Mouse (Mus musculus): ENCODE results near the gene Gm28051. TPM values are rescaled to one million over a fixed set of nuclear protein-coding genes. Genes with fewer than 3 reads are reported as not detected.

Gene Gm28051
- polyA plus RNA-seq, 1 experiment from 2014 or later: not detected

DNA sequence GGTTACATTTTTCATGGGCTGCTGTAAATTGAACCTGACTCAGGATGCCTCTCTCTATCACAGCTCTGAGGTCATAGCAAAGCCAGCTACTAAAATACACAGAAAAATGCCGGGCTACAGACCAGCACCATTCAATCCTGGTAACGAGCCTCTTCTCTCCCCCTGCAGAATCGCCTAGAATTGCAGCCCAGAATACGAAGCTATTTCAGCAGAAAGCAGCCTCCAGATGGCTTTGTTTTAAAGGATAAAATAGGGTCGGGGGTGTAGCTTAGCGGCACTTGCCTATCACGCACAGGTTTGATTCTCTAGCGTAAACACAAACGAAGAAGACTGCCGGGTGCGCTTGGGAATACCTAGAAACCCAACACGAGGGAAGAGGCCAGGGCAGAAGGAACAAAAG is 57.1 kb downstream of the Gm28051 start:
- Histone ChIP-seq H3K4me2 (ENCODE audit: low read depth, low read length) (no peak overlapping the region), H3K27ac (replicated peaks; ENCODE audit: low read depth, low read length) (no peak overlapping the region), H3K9ac (ENCODE audit: low read depth, low read length) (no peak overlapping the region), H3K4me1 (ENCODE audit: control insufficient read depth, insufficient read depth, low read length) (peaks cover 43% of the 10 kb centered on the region), H3K4me3 (ENCODE audit: low read depth, low read length) (no peak overlapping the region), H3K27me3 (replicated peaks; ENCODE audit: control insufficient read depth, insufficient read depth, low read length) (no peaks in the 10 kb centered on the region), H3K36me3 (ENCODE audit: control insufficient read depth, insufficient read depth, low read length) (no peaks in the 10 kb centered on the region), H3K9me3 (ENCODE audit: control insufficient read depth, low read length) (no peaks in the 10 kb centered on the region)
- DNase-seq (ENCODE audit: low spot score): no peak
- no peak for ATAC-seq (ENCODE audit: low read depth)
- WGBS: 44% methylated on average over 12 of the region's 12 CpGs

GRCm38 (mm10) chr12:102699156-102699555 is 58.4 kb downstream of the Gm28051 start:
- no peaks in the 10 kb centered on the region for H3K27me3 ChIP-seq (replicated peaks; ENCODE audit: control insufficient read depth, insufficient read depth, low read length)
- no peak overlapping the region for H3K4me2 ChIP-seq (ENCODE audit: low read depth, low read length)
- H3K36me3 ChIP-seq (ENCODE audit: control insufficient read depth, insufficient read depth, low read length): no peaks in the 10 kb centered on the region
- no peak overlapping the region for H3K27ac ChIP-seq (replicated peaks; ENCODE audit: low read depth, low read length)
- no peak overlapping the region for H3K4me3 ChIP-seq (ENCODE audit: low read depth, low read length)
- H3K9me3 ChIP-seq (ENCODE audit: control insufficient read depth, low read length): no peaks in the 10 kb centered on the region
- peaks cover 42% of the 10 kb centered on the region for H3K4me1 ChIP-seq (ENCODE audit: control insufficient read depth, insufficient read depth, low read length)
- ATAC-seq (ENCODE audit: low read depth) (no peak), DNase-seq (ENCODE audit: low spot score) (no peak)
- 33% methylated on average over 1 of the region's 1 CpGs for WGBS
- no peak overlapping the region for H3K9ac ChIP-seq (ENCODE audit: low read depth, low read length)

GRCm38 (mm10) chr12:102698089-102698684 is 59.4 kb downstream of the Gm28051 start:
- ATAC-seq (ENCODE audit: low read depth): peak; percentile 45
- no peak for DNase-seq (ENCODE audit: low spot score)
- Histone ChIP-seq H3K27ac (replicated peaks; ENCODE audit: low read depth, low read length) (no peak overlapping the region; the same call in 1 of the 2 replicates), H3K36me3 (ENCODE audit: control insufficient read depth, insufficient read depth, low read length) (no peaks in the 10 kb centered on the region), H3K4me2 (ENCODE audit: low read depth, low read length) (no peak overlapping the region), H3K4me1 (ENCODE audit: control insufficient read depth, insufficient read depth, low read length) (peaks cover 33% of the 10 kb centered on the region), H3K4me3 (ENCODE audit: low read depth, low read length) (no peak overlapping the region), H3K9me3 (ENCODE audit: control insufficient read depth, low read length) (no peaks in the 10 kb centered on the region), H3K9ac (ENCODE audit: low read depth, low read length) (peak overlapping the region; percentile 11; the same call in 1 of the 2 replicates), H3K27me3 (replicated peaks; ENCODE audit: control insufficient read depth, insufficient read depth, low read length) (no peaks in the 10 kb centered on the region)
- 56% methylated on average over 1 of the region's 1 CpGs for WGBS

DNA sequence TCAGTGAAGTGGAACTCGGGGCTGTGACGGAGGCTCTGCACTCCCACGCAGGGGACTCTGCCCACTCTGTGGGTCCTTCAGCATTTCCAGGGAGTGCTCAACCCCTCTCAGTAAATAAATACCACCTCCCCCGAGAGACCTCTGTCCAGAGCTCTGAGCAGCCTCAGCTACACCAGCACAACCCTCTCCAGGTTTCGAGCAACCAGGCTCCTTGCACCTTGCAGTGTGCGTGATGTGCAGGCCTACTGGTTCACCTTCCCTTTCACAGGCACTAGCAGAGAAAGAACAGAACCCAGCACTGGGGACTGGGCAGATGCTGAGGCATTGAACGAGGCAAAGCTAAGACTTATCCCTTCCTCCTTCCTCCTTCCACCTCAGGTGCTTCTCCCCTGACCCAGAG is 60.2 kb downstream of the Gm28051 start:
- Histone ChIP-seq H3K9ac (ENCODE audit: low read depth, low read length) (no peak overlapping the region), H3K9me3 (ENCODE audit: control insufficient read depth, low read length) (no peaks in the 10 kb centered on the region), H3K4me2 (ENCODE audit: low read depth, low read length) (no peak overlapping the region), H3K27me3 (replicated peaks; ENCODE audit: control insufficient read depth, insufficient read depth, low read length) (no peaks in the 10 kb centered on the region), H3K27ac (replicated peaks; ENCODE audit: low read depth, low read length) (no peak overlapping the region), H3K36me3 (ENCODE audit: control insufficient read depth, insufficient read depth, low read length) (no peaks in the 10 kb centered on the region), H3K4me3 (ENCODE audit: low read depth, low read length) (no peak overlapping the region), H3K4me1 (ENCODE audit: control insufficient read depth, insufficient read depth, low read length) (peaks cover 27% of the 10 kb centered on the region)
- DNase-seq (ENCODE audit: low spot score): no peak
- ATAC-seq (ENCODE audit: low read depth): no peak
- 77% methylated on average over 7 of the region's 7 CpGs for WGBS

GRCm38 (mm10) chr12:102696635-102697354 is 60.8 kb downstream of the Gm28051 start:
- no peaks in the 10 kb centered on the region for H3K36me3 ChIP-seq (ENCODE audit: control insufficient read depth, insufficient read depth, low read length)
- WGBS: 83% methylated on average over 13 of the region's 14 CpGs
- H3K4me2 ChIP-seq (ENCODE audit: low read depth, low read length): no peak overlapping the region
- no peak for ATAC-seq (ENCODE audit: low read depth)
- H3K4me1 ChIP-seq (ENCODE audit: control insufficient read depth, insufficient read depth, low read length): peaks cover 23% of the 10 kb centered on the region
- DNase-seq (ENCODE audit: low spot score): no peak
- no peak overlapping the region for H3K4me3 ChIP-seq (ENCODE audit: low read depth, low read length)
- H3K27me3 ChIP-seq (replicated peaks; ENCODE audit: control insufficient read depth, insufficient read depth, low read length): no peaks in the 10 kb centered on the region
- H3K27ac ChIP-seq (replicated peaks; ENCODE audit: low read depth, low read length): no peak overlapping the region
- H3K9me3 ChIP-seq (ENCODE audit: control insufficient read depth, low read length): no peaks in the 10 kb centered on the region
- H3K9ac ChIP-seq (ENCODE audit: low read depth, low read length): no peak overlapping the region

DNA sequence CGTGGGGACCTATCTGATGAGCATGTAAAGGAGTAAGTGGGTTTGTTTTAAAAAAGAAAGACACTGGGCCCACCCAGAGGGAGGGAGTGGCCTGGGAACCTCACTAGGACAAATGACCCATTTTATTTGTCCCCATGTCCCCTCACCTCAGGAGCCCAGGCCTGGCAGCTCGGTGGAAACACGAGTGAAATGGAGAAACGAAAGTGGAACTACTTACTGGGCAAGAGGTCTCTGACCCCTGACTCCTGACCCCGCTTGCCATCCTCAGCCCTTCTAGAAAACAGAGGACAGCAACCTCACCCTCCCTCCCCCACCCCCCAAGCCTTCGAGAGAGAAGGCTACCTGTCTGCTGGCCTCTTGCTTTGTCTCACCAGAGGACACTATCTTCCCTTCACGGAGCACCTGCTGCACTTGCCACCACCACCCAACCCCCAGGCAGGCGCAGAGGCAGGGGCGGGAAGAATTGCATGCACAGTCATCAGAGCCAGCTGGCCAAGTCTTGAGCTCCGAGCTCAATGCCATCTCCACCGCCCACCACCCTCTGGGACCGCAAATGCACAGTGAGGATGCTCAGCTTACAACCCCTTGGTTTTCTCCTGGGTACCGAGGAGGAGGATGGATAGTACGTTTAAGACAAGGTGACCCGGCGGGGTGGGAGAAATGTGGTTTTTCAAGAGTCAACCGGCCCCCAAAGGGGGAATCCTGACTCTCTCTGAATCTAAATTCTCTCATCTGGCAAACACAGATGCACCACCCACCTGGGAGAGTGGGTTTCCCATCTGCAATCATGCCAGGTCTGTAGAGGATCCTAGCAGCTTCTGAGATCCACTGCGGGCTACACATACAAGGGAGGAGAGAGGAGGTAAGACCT is 62.0 kb downstream of the Gm28051 start:
- H3K36me3 ChIP-seq (ENCODE audit: control insufficient read depth, insufficient read depth, low read length): no peaks in the 10 kb centered on the region
- H3K4me1 ChIP-seq (ENCODE audit: control insufficient read depth, insufficient read depth, low read length): peaks cover 21% of the 10 kb centered on the region
- DNase-seq (ENCODE audit: low spot score) (no peak), ATAC-seq (ENCODE audit: low read depth) (no peak)
- no peak overlapping the region for H3K9ac ChIP-seq (ENCODE audit: low read depth, low read length)
- H3K27me3 ChIP-seq (replicated peaks; ENCODE audit: control insufficient read depth, insufficient read depth, low read length): no peaks in the 10 kb centered on the region
- no peak overlapping the region for H3K4me2 ChIP-seq (ENCODE audit: low read depth, low read length)
- WGBS: 54% methylated on average over 17 of the region's 18 CpGs
- no peaks in the 10 kb centered on the region for H3K9me3 ChIP-seq (ENCODE audit: control insufficient read depth, low read length)
- no peak overlapping the region for H3K27ac ChIP-seq (replicated peaks; ENCODE audit: low read depth, low read length)
- no peak overlapping the region for H3K4me3 ChIP-seq (ENCODE audit: low read depth, low read length)

- Histone ChIP-seq H3K9ac (ENCODE audit: low read depth, low read length) (no peak overlapping the region), H3K4me1 (ENCODE audit: control insufficient read depth, insufficient read depth, low read length) (0 out of 2 replicates have a peak, but pooled peaks cover 7% of the 10 kb centered on the region), H3K9me3 (ENCODE audit: control insufficient read depth, low read length) (no peaks in the 10 kb centered on the region), H3K36me3 (ENCODE audit: control insufficient read depth, insufficient read depth, low read length) (no peaks in the 10 kb centered on the region), H3K27me3 (replicated peaks; ENCODE audit: control insufficient read depth, insufficient read depth, low read length) (no peaks in the 10 kb centered on the region), H3K4me3 (ENCODE audit: low read depth, low read length) (no peak overlapping the region), H3K27ac (replicated peaks; ENCODE audit: low read depth, low read length) (no peak overlapping the region), H3K4me2 (ENCODE audit: low read depth, low read length) (no peak overlapping the region)
- no peak for ATAC-seq (ENCODE audit: low read depth)
- WGBS: 60% methylated on average over 5 of the region's 7 CpGs
- no peak for DNase-seq (ENCODE audit: low spot score)
These were observed 65.8 kb downstream of the Gm28051 start for GRCm38 (mm10) chr12:102691761-102692160.

- Histone ChIP-seq H3K4me3 (ENCODE audit: low read depth, low read length) (no peak overlapping the region), H3K36me3 (ENCODE audit: control insufficient read depth, insufficient read depth, low read length) (no peaks in the 10 kb centered on the region), H3K4me2 (ENCODE audit: low read depth, low read length) (no peak overlapping the region), H3K27me3 (replicated peaks; ENCODE audit: control insufficient read depth, insufficient read depth, low read length) (no peaks in the 10 kb centered on the region), H3K27ac (replicated peaks; ENCODE audit: low read depth, low read length) (no peak overlapping the region), H3K9ac (ENCODE audit: low read depth, low read length) (no peak overlapping the region), H3K9me3 (ENCODE audit: control insufficient read depth, low read length) (no peaks in the 10 kb centered on the region), H3K4me1 (ENCODE audit: control insufficient read depth, insufficient read depth, low read length) (0 out of 2 replicates have a peak, but pooled peaks cover 3% of the 10 kb centered on the region)
- ATAC-seq (ENCODE audit: low read depth) (no peak), DNase-seq (ENCODE audit: low spot score) (no peak)
- 56% methylated on average over 11 of the region's 11 CpGs for WGBS
These were observed 66.4 kb downstream of the Gm28051 start for GRCm38 (mm10) chr12:102691180-102691579.

All from embryonic facial prominence, embryonic 14.5 days (tissue).